In the genomic region with DNA sequence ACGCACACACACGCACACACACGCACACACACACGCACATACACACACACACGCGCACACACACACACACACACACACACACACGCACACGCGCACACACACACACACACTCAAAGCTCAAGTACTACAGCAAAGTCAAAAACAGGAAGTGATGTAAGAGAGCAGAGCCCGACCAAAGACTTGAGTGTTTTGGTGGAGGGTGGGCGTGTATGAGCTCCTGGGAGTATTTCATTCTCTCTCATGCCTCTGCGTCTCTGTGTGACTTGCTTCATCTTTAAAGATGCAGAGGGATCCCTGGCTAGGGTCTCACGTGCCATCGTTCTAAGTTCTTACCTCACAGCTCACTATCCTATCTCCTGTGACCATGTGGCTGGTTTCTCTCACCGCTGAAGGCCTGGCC, we compare ENCODE assay signal across 12 mouse cellular contexts. TPM values are rescaled to one million over a fixed set of nuclear protein-coding genes. Genes with fewer than 3 reads are reported as not detected.
DNase-seq lines count a peak whose midpoint lies in the region; ATAC-seq and TF ChIP-seq lines count a peak whose summit lies in the region.
"Had no signal": no experiment of that assay in that cellular context is flagged by ENCODE, and none has a peak within 500 bp of the region (broad histone marks: within the 10 kb centered on the region; RNA-seq: fewer than 3 reads in every experiment).

No protein-coding gene starts in this region.

- no peaks in the 10 kb centered on the region for H3K36me3 ChIP-seq in heart, postnatal 0 days (replicated peaks; ENCODE audit: control insufficient read depth, insufficient read depth, low read length)
- H3K36me3 ChIP-seq in thymus, adult 2 months (ENCODE audit: control insufficient read depth, insufficient read depth, low read length): no peaks in the 10 kb centered on the region
- H3K36me3 ChIP-seq in intestine, postnatal 0 days (ENCODE audit: control insufficient read depth, insufficient read depth): no peaks in the 10 kb centered on the region
- H3K36me3 ChIP-seq in hindbrain, embryonic 10.5 days: no peaks in the 10 kb centered on the region
- H3K36me3 ChIP-seq: heart, embryonic 12.5 days; midbrain, embryonic 13.5 days had no signal

- H3K27me3 ChIP-seq in heart, postnatal 0 days (ENCODE audit: control insufficient read depth, insufficient read depth, low read length): no peaks in the 10 kb centered on the region
- no peaks in the 10 kb centered on the region for H3K27me3 ChIP-seq in thymus, adult 2 months (ENCODE audit: control insufficient read depth, insufficient read depth, low read length)
- no peaks in the 10 kb centered on the region for H3K27me3 ChIP-seq in intestine, postnatal 0 days (replicated peaks; ENCODE audit: control insufficient read depth, insufficient read depth, low read length)
- no peaks in the 10 kb centered on the region for H3K27me3 ChIP-seq in hindbrain, embryonic 10.5 days (ENCODE audit: insufficient read depth, poor library complexity, severe bottlenecking)
- H3K27me3 ChIP-seq: heart, embryonic 12.5 days; midbrain, embryonic 13.5 days had no signal

- no peak for TF ChIP-seq CTCF in heart, postnatal 0 days (IDR thresholded peaks at IDR 0.05; ENCODE audit: low read depth)
- TF ChIP-seq CTCF in thymus, adult 2 months (IDR thresholded peaks at IDR 0.05; ENCODE audit: borderline replicate concordance, control insufficient read depth, extremely low read depth, insufficient read depth, low read length, poor library complexity): no peak
- no peak for TF ChIP-seq CTCF in intestine, postnatal 0 days (IDR thresholded peaks at IDR 0.05; ENCODE audit: low read depth)

- H3K4me3 ChIP-seq in heart, postnatal 0 days (ENCODE audit: low read depth, low read length): no peak overlapping the region
- H3K4me3 ChIP-seq in thymus, adult 2 months (ENCODE audit: control insufficient read depth, insufficient read depth, low read length): no peak overlapping the region
- H3K4me3 ChIP-seq in intestine, postnatal 0 days (ENCODE audit: low read depth, low read length): no peak overlapping the region
- H3K4me3 ChIP-seq in hindbrain, embryonic 10.5 days: no peak overlapping the region
- H3K4me3 ChIP-seq: heart, embryonic 12.5 days; midbrain, embryonic 13.5 days had no signal

- DNase-seq in heart, postnatal 0 days (ENCODE audit: low spot score): peak; percentile 18
- DNase-seq in heart, adult 8-10 months (ENCODE audit: low spot score): no peak
- DNase-seq in ES-CJ7 (ENCODE audit: low read depth, low spot score): peak; percentile 25
- peak; percentile 65 for DNase-seq in thymus, adult 2 months
- no peak for DNase-seq in kidney, postnatal 14 days
- DNase-seq in hindbrain, embryonic 10.5 days (ENCODE audit: low spot score): no peak
- DNase-seq: cerebellum, postnatal 36 days had no signal

- ATAC-seq in heart, postnatal 0 days (ENCODE audit: insufficient read depth, low read depth): no peak
- ATAC-seq in inflammation-experienced regulatory T-cells, adult 6 months: peak; percentile 77
- no peak for ATAC-seq in intestine, postnatal 0 days
- ATAC-seq: midbrain, embryonic 13.5 days had no signal

- WGBS in heart, postnatal 0 days: 78% methylated on average over 15 of the region's 15 CpGs
- WGBS in thymus, adult 2 months: 21% methylated on average over 15 of the region's 15 CpGs
- 84% methylated on average over 15 of the region's 15 CpGs for WGBS in intestine, postnatal 0 days
- WGBS in hindbrain, embryonic 10.5 days: 89% methylated on average over 15 of the region's 15 CpGs

- no peak overlapping the region for H3K4me2 ChIP-seq in heart, postnatal 0 days (ENCODE audit: low read depth, low read length)
- no peak overlapping the region for H3K4me2 ChIP-seq in intestine, postnatal 0 days (replicated peaks; ENCODE audit: low read depth)
- H3K4me2 ChIP-seq: heart, embryonic 12.5 days; midbrain, embryonic 13.5 days had no signal

- no peaks in the 10 kb centered on the region for H3K9me3 ChIP-seq in heart, postnatal 0 days (replicated peaks; ENCODE audit: control insufficient read depth, low read length)
- no peaks in the 10 kb centered on the region for H3K9me3 ChIP-seq in intestine, postnatal 0 days (ENCODE audit: control insufficient read depth)
- 0 out of 2 replicates have a peak, but pooled peaks cover 3% of the 10 kb centered on the region for H3K9me3 ChIP-seq in hindbrain, embryonic 10.5 days
- H3K9me3 ChIP-seq: midbrain, embryonic 13.5 days had no signal

- TF ChIP-seq EP300 in heart, postnatal 0 days (IDR thresholded peaks at IDR 0.05; ENCODE audit: low read depth): no peak

- peaks cover 18% of the 10 kb centered on the region; the same call in 1 of the 2 replicates for H3K4me1 ChIP-seq in heart, postnatal 0 days (ENCODE audit: control insufficient read depth, insufficient read depth)
- peaks cover 40% of the 10 kb centered on the region for H3K4me1 ChIP-seq in thymus, adult 2 months (replicated peaks; ENCODE audit: control insufficient read depth, insufficient read depth, low read length)
- no peaks in the 10 kb centered on the region for H3K4me1 ChIP-seq in intestine, postnatal 0 days (replicated peaks; ENCODE audit: control insufficient read depth, insufficient read depth, low read length)
- peaks cover 9% of the 10 kb centered on the region for H3K4me1 ChIP-seq in hindbrain, embryonic 10.5 days (replicated peaks)
- H3K4me1 ChIP-seq: midbrain, embryonic 13.5 days had no signal

- H3K9ac ChIP-seq in heart, postnatal 0 days (replicated peaks; ENCODE audit: low read depth, low read length): no peak overlapping the region
- H3K9ac ChIP-seq in intestine, postnatal 0 days (ENCODE audit: low read depth, low read length): no peak overlapping the region
- H3K9ac ChIP-seq: heart, embryonic 12.5 days; liver, embryonic 14.5 days; midbrain, embryonic 13.5 days had no signal

- H3K27ac ChIP-seq in heart, postnatal 0 days (ENCODE audit: low read depth): peak overlapping the region; percentile 34; the same call in 1 of the 2 replicates
- peak overlapping the region; percentile 98 for H3K27ac ChIP-seq in thymus, adult 2 months (ENCODE audit: control insufficient read depth, insufficient read depth, low read length)
- no peak overlapping the region for H3K27ac ChIP-seq in intestine, postnatal 0 days (ENCODE audit: low read depth, low read length)
- H3K27ac ChIP-seq in hindbrain, embryonic 10.5 days: no peak overlapping the region
- H3K27ac ChIP-seq: liver, embryonic 14.5 days; midbrain, embryonic 13.5 days had no signal

- no peak for TF ChIP-seq POLR2A in thymus, adult 2 months (IDR thresholded peaks at IDR 0.05; ENCODE audit: control insufficient read depth, extremely low read depth, insufficient read depth, low read length, poor library complexity)

RNA-seq across cellular contexts. Expression of a gene that starts 36.3 kb away (rescaled TPM):
- total RNA-seq in heart, postnatal 0 days (2014; rRNA removed; ENCODE audit: low replicate concordance): 79.0 and 98.0 TPM in 2 replicates
- polyA plus RNA-seq in heart, postnatal 0 days (2015; fragmentation: Nextera tagmentation; extraction: Ambion mirVana): 29.9 and 30.0 TPM in 2 replicates
- total RNA-seq in heart, adult 8-10 months (2022): 100 to 1,000 TPM; 217 to 273 (median 230) TPM
- polyA plus RNA-seq in inflammation-experienced regulatory T-cells, adult 6 months (2017; shearing (Covaris generic)): 10 to 100 TPM; 14.1 to 58.2 (median 51.0) TPM
- polyA plus RNA-seq in thymus, adult 2 months (2012; rRNA removed): 38.1 and 45.8 TPM in 2 replicates
- 19.6 and 20.5 TPM in 2 replicates for polyA plus RNA-seq in intestine, postnatal 0 days (2015; fragmentation: Nextera tagmentation; extraction: Ambion mirVana)
- 22.8 and 24.5 TPM in 2 replicates for polyA plus RNA-seq in hindbrain, embryonic 10.5 days (2016; fragmentation: Nextera tagmentation; extraction: Ambion mirVana)

Comparison
In these comparisons a context has a peak if more than half of its experiments do, and no peak if none do; other contexts are left out.
1. DNase-seq: peak in heart, postnatal 0 days (single experiment), ES-CJ7 (single experiment) and thymus, adult 2 months (single experiment); none in heart, adult 8-10 months (single experiment), kidney, postnatal 14 days (single experiment) and hindbrain, embryonic 10.5 days (single experiment).
2. H3K27ac ChIP-seq: peak in heart, postnatal 0 days (single experiment) and thymus, adult 2 months (single experiment); none in intestine, postnatal 0 days (single experiment) and hindbrain, embryonic 10.5 days (single experiment).